Mouse (Mus musculus) monocyte, adult 59 days (primary cell): ENCODE measurements around the gene Rbm11. TPM values are rescaled to one million over a fixed set of nuclear protein-coding genes. Genes with fewer than 3 reads are reported as not detected.

Source experiments
- total RNA-seq, 2 experiments: library from RNA; stranded (reverse); gene quantifications; one replicate each; pipeline ENCODE4 v1.2.4; 2023

The Rbm11 gene
- total RNA-seq, result under 1 TPM in 1 of 2 experiments, not detected in 1; 0.63 TPM

GRCm38 (mm10) chr16:75592671-75593500 lies at the start of gene Rbm11:
Gene Rbm11, plus strand, starts transcription at chr16:75592844.

GRCm38 (mm10) chr16:75585961-75586360 lies 6.7 kb upstream of the Rbm11 start, which contains the start of gene Lipi:
Gene Lipi, minus strand, starts transcription at chr16:75586061.

Other genes with a start within 250 kb of the Rbm11 start
- gene Lipi, start 6.8 kb upstream of the Rbm11 start, total RNA-seq, result not detected
- 10 to 100 TPM; 32.1 to 34.4 TPM for gene Hspa13, start 174.3 kb downstream of the Rbm11 start, total RNA-seq